Mouse (Mus musculus): ENCODE measurements at regions not wholly inside any gene's neighbourhood (a gene's known extent, or its start where the extent isn't known, plus 50 kb on each side); places are given as distances from the start of the nearest gene placed in this dataset.

- no peak overlapping the region for H3K27ac ChIP-seq (ENCODE audit: insufficient read depth, low read length)
- 41% methylated on average over 3 of the region's 3 CpGs for WGBS
- DNase-seq: no peak
- no peak for TF ChIP-seq CTCF (IDR thresholded peaks at IDR 0.05; ENCODE audit: borderline replicate concordance, insufficient read depth, low read depth, low read length)
- no peak for TF ChIP-seq POLR2A (IDR thresholded peaks at IDR 0.05; ENCODE audit: borderline replicate concordance, insufficient read depth, low read length)
- no peaks in the 10 kb centered on the region for H3K27me3 ChIP-seq (ENCODE audit: control insufficient read depth, insufficient read depth, low read length)
- H3K4me1 ChIP-seq (ENCODE audit: control insufficient read depth, insufficient read depth, low read length): no peaks in the 10 kb centered on the region
- H3K4me3 ChIP-seq (replicated peaks; ENCODE audit: insufficient read depth, low read depth, low read length): no peak overlapping the region
These were observed 988.5 kb upstream of the Tenm2 start for GRCm38 (mm10) chr11:38224300-38224699.

- no peak overlapping the region for H3K4me3 ChIP-seq (replicated peaks; ENCODE audit: insufficient read depth, low read depth, low read length)
- 17% methylated on average over 2 of the region's 2 CpGs for WGBS
- no peaks in the 10 kb centered on the region for H3K27me3 ChIP-seq (ENCODE audit: control insufficient read depth, insufficient read depth, low read length)
- no peak for DNase-seq
- no peaks in the 10 kb centered on the region for H3K4me1 ChIP-seq (ENCODE audit: control insufficient read depth, insufficient read depth, low read length)
- no peak overlapping the region for H3K27ac ChIP-seq (ENCODE audit: insufficient read depth, low read length)
- TF ChIP-seq CTCF (IDR thresholded peaks at IDR 0.05; ENCODE audit: borderline replicate concordance, insufficient read depth, low read depth, low read length) (no peak), POLR2A (IDR thresholded peaks at IDR 0.05; ENCODE audit: borderline replicate concordance, insufficient read depth, low read length) (no peak)
These were observed 967.6 kb upstream of the Tenm2 start for GRCm38 (mm10) chr11:38203347-38203746.

- 28% methylated on average over 3 of the region's 3 CpGs for WGBS
These were observed 965.5 kb upstream of the Tenm2 start for GRCm38 (mm10) chr11:38201136-38201741.

GRCm38 (mm10) chr11:38193719-38194118, 958.0 kb upstream of the Tenm2 start:
- DNase-seq: peak in 1 of 2 experiments; percentile 15
- no peak overlapping the region for H3K4me3 ChIP-seq (replicated peaks; ENCODE audit: insufficient read depth, low read depth, low read length)
- no peaks in the 10 kb centered on the region for H3K27me3 ChIP-seq (ENCODE audit: control insufficient read depth, insufficient read depth, low read length)
- TF ChIP-seq CTCF (IDR thresholded peaks at IDR 0.05; ENCODE audit: borderline replicate concordance, insufficient read depth, low read depth, low read length) (no peak), POLR2A (IDR thresholded peaks at IDR 0.05; ENCODE audit: borderline replicate concordance, insufficient read depth, low read length) (no peak)
- H3K27ac ChIP-seq (ENCODE audit: insufficient read depth, low read length): no peak overlapping the region
- 34% methylated on average over 5 of the region's 5 CpGs for WGBS
- no peaks in the 10 kb centered on the region for H3K4me1 ChIP-seq (ENCODE audit: control insufficient read depth, insufficient read depth, low read length)

More at GRCm38 (mm10) chr11:38201136-38201741, 965.5 kb upstream of the Tenm2 start:
- Histone ChIP-seq H3K4me3 (replicated peaks; ENCODE audit: insufficient read depth, low read depth, low read length) (no peak overlapping the region), H3K4me1 (ENCODE audit: control insufficient read depth, insufficient read depth, low read length) (no peaks in the 10 kb centered on the region), H3K27me3 (ENCODE audit: control insufficient read depth, insufficient read depth, low read length) (no peaks in the 10 kb centered on the region), H3K27ac (ENCODE audit: insufficient read depth, low read length) (no peak overlapping the region)
- TF ChIP-seq CTCF (IDR thresholded peaks at IDR 0.05; ENCODE audit: borderline replicate concordance, insufficient read depth, low read depth, low read length): no peak
- no peak for TF ChIP-seq POLR2A (IDR thresholded peaks at IDR 0.05; ENCODE audit: borderline replicate concordance, insufficient read depth, low read length)
- no peak for DNase-seq

- no peaks in the 10 kb centered on the region for H3K4me1 ChIP-seq (ENCODE audit: control insufficient read depth, insufficient read depth, low read length)
- H3K27ac ChIP-seq (ENCODE audit: insufficient read depth, low read length): no peak overlapping the region
- WGBS: 9% methylated on average over 2 of the region's 2 CpGs
- TF ChIP-seq CTCF (IDR thresholded peaks at IDR 0.05; ENCODE audit: borderline replicate concordance, insufficient read depth, low read depth, low read length) (no peak), POLR2A (IDR thresholded peaks at IDR 0.05; ENCODE audit: borderline replicate concordance, insufficient read depth, low read length) (no peak)
- no peak for DNase-seq
- H3K4me3 ChIP-seq (replicated peaks; ENCODE audit: insufficient read depth, low read depth, low read length): no peak overlapping the region
- H3K27me3 ChIP-seq (ENCODE audit: control insufficient read depth, insufficient read depth, low read length): no peaks in the 10 kb centered on the region
These were observed 956.3 kb upstream of the Tenm2 start for GRCm38 (mm10) chr11:38191895-38192547.

GRCm38 (mm10) chr11:38191437-38191836, 955.7 kb upstream of the Tenm2 start:
- no peak for DNase-seq
- Histone ChIP-seq H3K4me1 (ENCODE audit: control insufficient read depth, insufficient read depth, low read length) (no peaks in the 10 kb centered on the region), H3K27me3 (ENCODE audit: control insufficient read depth, insufficient read depth, low read length) (no peaks in the 10 kb centered on the region), H3K4me3 (replicated peaks; ENCODE audit: insufficient read depth, low read depth, low read length) (no peak overlapping the region), H3K27ac (ENCODE audit: insufficient read depth, low read length) (no peak overlapping the region)
- TF ChIP-seq POLR2A (IDR thresholded peaks at IDR 0.05; ENCODE audit: borderline replicate concordance, insufficient read depth, low read length): no peak
- TF ChIP-seq CTCF (IDR thresholded peaks at IDR 0.05; ENCODE audit: borderline replicate concordance, insufficient read depth, low read depth, low read length): no peak
- WGBS: 48% methylated on average over 3 of the region's 3 CpGs

GRCm38 (mm10) chr11:38170721-38171120, 935.0 kb upstream of the Tenm2 start:
- Histone ChIP-seq H3K27me3 (ENCODE audit: control insufficient read depth, insufficient read depth, low read length) (no peaks in the 10 kb centered on the region), H3K4me3 (replicated peaks; ENCODE audit: insufficient read depth, low read depth, low read length) (no peak overlapping the region), H3K4me1 (ENCODE audit: control insufficient read depth, insufficient read depth, low read length) (no peaks in the 10 kb centered on the region), H3K27ac (ENCODE audit: insufficient read depth, low read length) (no peak overlapping the region)
- WGBS: 15% methylated on average over 1 of the region's 1 CpGs
- TF ChIP-seq CTCF (IDR thresholded peaks at IDR 0.05; ENCODE audit: borderline replicate concordance, insufficient read depth, low read depth, low read length) (no peak), POLR2A (IDR thresholded peaks at IDR 0.05; ENCODE audit: borderline replicate concordance, insufficient read depth, low read length) (no peak)
- DNase-seq: no peak

GRCm38 (mm10) chr11:38158310-38158709, 922.5 kb upstream of the Tenm2 start:
- H3K27me3 ChIP-seq (ENCODE audit: control insufficient read depth, insufficient read depth, low read length): no peaks in the 10 kb centered on the region
- WGBS: 92% methylated on average over 4 of the region's 4 CpGs
- TF ChIP-seq POLR2A (IDR thresholded peaks at IDR 0.05; ENCODE audit: borderline replicate concordance, insufficient read depth, low read length) (no peak), CTCF (IDR thresholded peaks at IDR 0.05; ENCODE audit: borderline replicate concordance, insufficient read depth, low read depth, low read length) (no peak)
- H3K4me3 ChIP-seq (replicated peaks; ENCODE audit: insufficient read depth, low read depth, low read length): no peak overlapping the region
- H3K27ac ChIP-seq (ENCODE audit: insufficient read depth, low read length): no peak overlapping the region
- no peaks in the 10 kb centered on the region for H3K4me1 ChIP-seq (ENCODE audit: control insufficient read depth, insufficient read depth, low read length)
- DNase-seq: no peak
